Comparison of ENCODE assay signal across 7 mouse cellular contexts in the genomic region with DNA sequence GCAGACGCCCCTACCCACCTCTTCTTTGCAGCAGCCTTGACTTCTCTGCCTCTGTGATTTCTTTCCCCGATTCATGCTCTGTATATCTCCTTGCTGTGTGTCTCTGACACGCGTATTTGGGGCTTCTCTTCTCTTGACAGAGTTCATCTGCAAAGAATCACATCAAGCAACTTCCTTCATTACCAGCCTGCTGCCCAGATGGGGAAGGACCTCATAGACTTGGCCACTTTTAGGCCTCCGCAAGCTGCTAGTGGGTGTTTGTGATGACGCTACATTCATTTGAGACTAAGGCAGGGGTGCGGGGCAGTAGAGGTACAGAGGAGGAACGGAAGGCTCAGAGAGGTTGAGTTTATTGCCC. TPM values are rescaled to one million over a fixed set of nuclear protein-coding genes. Genes with fewer than 3 reads are reported as not detected.
DNase-seq lines count a peak whose midpoint lies in the region; ATAC-seq and TF ChIP-seq lines count a peak whose summit lies in the region.

No protein-coding gene starts in this region.

- H3K36me3 ChIP-seq in lung, embryonic 15.5 days = peaks cover 20% of the 10 kb centered on the region
- H3K36me3 ChIP-seq in forebrain, embryonic 16.5 days (ENCODE audit: control insufficient read depth, insufficient read depth) = no peaks in the 10 kb centered on the region
- H3K36me3 ChIP-seq in midbrain, embryonic 11.5 days (ENCODE audit: control insufficient read depth, insufficient read depth, low read length) = 0 out of 2 replicates have a peak, but pooled peaks cover 5% of the 10 kb centered on the region

- no peak for ATAC-seq in lung, embryonic 15.5 days (ENCODE audit: borderline replicate concordance, extremely low read depth, low FRiP score, low TSS enrichment)
- peak; percentile 57 for ATAC-seq in forebrain, embryonic 16.5 days
- ATAC-seq in midbrain, embryonic 11.5 days (ENCODE audit: low FRiP score) = peak; percentile 46; the same call in 1 of the 2 replicates

- peaks cover 7% of the 10 kb centered on the region for H3K4me1 ChIP-seq in lung, embryonic 15.5 days
- H3K4me1 ChIP-seq in bone marrow, adult 2 months (ENCODE audit: control insufficient read depth, insufficient read depth, low read length) = peaks cover 1% of the 10 kb centered on the region
- H3K4me1 ChIP-seq in forebrain, embryonic 16.5 days (replicated peaks; ENCODE audit: control insufficient read depth, insufficient read depth, low read length) = peaks cover 11% of the 10 kb centered on the region
- H3K4me1 ChIP-seq in midbrain, embryonic 11.5 days (ENCODE audit: control insufficient read depth, insufficient read depth, low read length) = no peaks in the 10 kb centered on the region; the same call in none of the 2 replicates

- H3K9me3 ChIP-seq in lung, embryonic 15.5 days = no peaks in the 10 kb centered on the region
- no peaks in the 10 kb centered on the region for H3K9me3 ChIP-seq in forebrain, embryonic 16.5 days (ENCODE audit: control insufficient read depth, low read length)
- H3K9me3 ChIP-seq in midbrain, embryonic 11.5 days (ENCODE audit: control insufficient read depth, low read length) = no peaks in the 10 kb centered on the region

- peak overlapping the region; percentile 36; the same call in 1 of the 2 replicates for H3K27ac ChIP-seq in lung, embryonic 15.5 days
- H3K27ac ChIP-seq in bone marrow, adult 2 months (ENCODE audit: control insufficient read depth, insufficient read depth, low read depth, low read length, poor library complexity) = no peak overlapping the region
- peak overlapping the region; percentile 66 for H3K27ac ChIP-seq in forebrain, embryonic 16.5 days (ENCODE audit: low read length)
- no peak overlapping the region for H3K27ac ChIP-seq in midbrain, embryonic 11.5 days (ENCODE audit: low read depth, low read length)

- TF ChIP-seq POLR2A in bone marrow, adult 2 months (IDR thresholded peaks at IDR 0.05; ENCODE audit: borderline replicate concordance, control insufficient read depth, low read depth, low read length) = no peak

- no peaks in the 10 kb centered on the region for H3K27me3 ChIP-seq in lung, embryonic 15.5 days
- H3K27me3 ChIP-seq in forebrain, embryonic 16.5 days (replicated peaks; ENCODE audit: control insufficient read depth, insufficient read depth, low read length) = no peaks in the 10 kb centered on the region
- no peaks in the 10 kb centered on the region for H3K27me3 ChIP-seq in midbrain, embryonic 11.5 days (ENCODE audit: control insufficient read depth, insufficient read depth, low read length)

- WGBS in lung, embryonic 15.5 days = 33% methylated on average over 8 of the region's 8 CpGs
- WGBS in bone marrow, adult 2 months = 35% methylated on average over 8 of the region's 8 CpGs
- WGBS in forebrain, embryonic 16.5 days = 33% methylated on average over 8 of the region's 8 CpGs
- 45% methylated on average over 8 of the region's 8 CpGs for WGBS in midbrain, embryonic 11.5 days

- H3K4me2 ChIP-seq in lung, embryonic 15.5 days = peak overlapping the region; percentile 79
- peak overlapping the region; percentile 62 for H3K4me2 ChIP-seq in forebrain, embryonic 16.5 days (ENCODE audit: low read length)
- H3K4me2 ChIP-seq in midbrain, embryonic 11.5 days = peak overlapping the region; percentile 50

- H3K4me3 ChIP-seq in lung, embryonic 15.5 days = peak overlapping the region; percentile 60
- H3K4me3 ChIP-seq in bone marrow, adult 2 months (replicated peaks; ENCODE audit: control insufficient read depth, low read depth, low read length) = peak overlapping the region; percentile 67
- H3K4me3 ChIP-seq in forebrain, embryonic 16.5 days (replicated peaks; ENCODE audit: low read length) = peak overlapping the region; percentile 53
- H3K4me3 ChIP-seq in midbrain, embryonic 11.5 days (ENCODE audit: low read depth, low read length) = peak overlapping the region; percentile 61

- no peak for DNase-seq in lung, postnatal 25 days (ENCODE audit: low spot score)
- peak; percentile 25 for DNase-seq in layer of hippocampus, adult 9-11 months
- no peak for DNase-seq in midbrain, embryonic 11.5 days (ENCODE audit: low spot score, missing footprints)
- DNase-seq in ovary, postnatal 10 days (ENCODE audit: low spot score) = no peak

- H3K9ac ChIP-seq in lung, embryonic 15.5 days = peak overlapping the region; percentile 32
- H3K9ac ChIP-seq in forebrain, embryonic 16.5 days (replicated peaks; ENCODE audit: low read depth, low read length) = peak overlapping the region; percentile 58
- H3K9ac ChIP-seq in midbrain, embryonic 11.5 days (ENCODE audit: low read length) = peak overlapping the region; percentile 52

- TF ChIP-seq CTCF in bone marrow, adult 2 months (IDR thresholded peaks at IDR 0.05; ENCODE audit: control insufficient read depth, insufficient read depth, low read length) = no peak

RNA-seq across cellular contexts. Expression of a gene that starts 0.6 kb away (rescaled TPM):
- 15.2 and 16.5 TPM in 2 replicates for polyA plus RNA-seq in lung, embryonic 15.5 days (2015; fragmentation: Nextera tagmentation; extraction: Ambion mirVana)
- polyA plus RNA-seq in bone marrow, adult 2 months (2011; ENCODE audit: insufficient read depth, insufficient read length, low replicate concordance, missing spikeins) = 3.9 and 10.2 TPM in 2 replicates
- 9.7 and 12.6 TPM in 2 replicates for polyA plus RNA-seq in forebrain, embryonic 16.5 days (2015; fragmentation: Nextera tagmentation; extraction: Ambion mirVana)
- 11.0 and 12.1 TPM in 2 replicates for polyA plus RNA-seq in midbrain, embryonic 11.5 days (2014; fragmentation: Nextera tagmentation; extraction: Ambion mirVana)

RNA-seq across cellular contexts. Expression of a gene that starts 21.8 kb away (rescaled TPM):
- not detected in 2 replicates for polyA plus RNA-seq in lung, embryonic 15.5 days (2015; fragmentation: Nextera tagmentation; extraction: Ambion mirVana)
- 1.6 and 8.2 TPM in 2 replicates for polyA plus RNA-seq in bone marrow, adult 2 months (2011; ENCODE audit: insufficient read depth, insufficient read length, low replicate concordance, missing spikeins)
- 0.24 TPM in 1 of 2 replicates, not detected in the other for polyA plus RNA-seq in forebrain, embryonic 16.5 days (2015; fragmentation: Nextera tagmentation; extraction: Ambion mirVana)
- polyA plus RNA-seq in midbrain, embryonic 11.5 days (2014; fragmentation: Nextera tagmentation; extraction: Ambion mirVana) = not detected in 2 replicates

RNA-seq across cellular contexts. Expression of a gene that starts 25.5 kb away (rescaled TPM):
- polyA plus RNA-seq in lung, embryonic 15.5 days (2015; fragmentation: Nextera tagmentation; extraction: Ambion mirVana) = 0.09 and 0.31 TPM in 2 replicates
- not detected in 2 replicates for polyA plus RNA-seq in bone marrow, adult 2 months (2011; ENCODE audit: insufficient read depth, insufficient read length, low replicate concordance, missing spikeins)
- polyA plus RNA-seq in forebrain, embryonic 16.5 days (2015; fragmentation: Nextera tagmentation; extraction: Ambion mirVana) = 0.42 and 0.48 TPM in 2 replicates
- 0.27 and 0.57 TPM in 2 replicates for polyA plus RNA-seq in midbrain, embryonic 11.5 days (2014; fragmentation: Nextera tagmentation; extraction: Ambion mirVana)

RNA-seq across cellular contexts. Expression of a gene that starts 38.5 kb away (rescaled TPM):
- not detected in 2 replicates for polyA plus RNA-seq in lung, embryonic 15.5 days (2015; fragmentation: Nextera tagmentation; extraction: Ambion mirVana)
- polyA plus RNA-seq in bone marrow, adult 2 months (2011; ENCODE audit: insufficient read depth, insufficient read length, low replicate concordance, missing spikeins) = not detected in 2 replicates
- polyA plus RNA-seq in forebrain, embryonic 16.5 days (2015; fragmentation: Nextera tagmentation; extraction: Ambion mirVana) = not detected in 2 replicates
- not detected in 2 replicates for polyA plus RNA-seq in midbrain, embryonic 11.5 days (2014; fragmentation: Nextera tagmentation; extraction: Ambion mirVana)

RNA-seq across cellular contexts. Expression of a gene that starts 43.6 kb away (rescaled TPM):
- not detected in 2 replicates for polyA plus RNA-seq in lung, embryonic 15.5 days (2015; fragmentation: Nextera tagmentation; extraction: Ambion mirVana)
- polyA plus RNA-seq in bone marrow, adult 2 months (2011; ENCODE audit: insufficient read depth, insufficient read length, low replicate concordance, missing spikeins) = not detected in 2 replicates
- polyA plus RNA-seq in forebrain, embryonic 16.5 days (2015; fragmentation: Nextera tagmentation; extraction: Ambion mirVana) = not detected in 2 replicates
- polyA plus RNA-seq in midbrain, embryonic 11.5 days (2014; fragmentation: Nextera tagmentation; extraction: Ambion mirVana) = not detected in 2 replicates

Comparison
In these comparisons a context has a peak if more than half of its experiments do, and no peak if none do; other contexts are left out.
1. H3K27ac ChIP-seq: peak in lung, embryonic 15.5 days (single experiment) and forebrain, embryonic 16.5 days (single experiment); none in bone marrow, adult 2 months (single experiment) and midbrain, embryonic 11.5 days (single experiment).
2. Peak in every context shown above with its lines, with median percentiles within 50 percentile points of each other: H3K4me2 ChIP-seq, H3K4me3 ChIP-seq and H3K9ac ChIP-seq.